Mouse (Mus musculus) heart, embryonic 12.5 days (tissue): ENCODE results near the gene Birc5. TPM values are rescaled to one million over a fixed set of nuclear protein-coding genes. Genes with fewer than 3 reads are reported as not detected.

Source experiments
- ATAC-seq: fragments of 200-750 bp; cut with Nextera tagmentation; 2 replicates; pipeline ENCODE4 v1.8.0; 2017; ENCODE audit warnings: moderate TSS enrichment, moderate library complexity; ENCODE audit not compliant: insufficient number of reproducible peaks, low FRiP score
- H3K27ac ChIP-seq: fragments of 300-500 bp; sonication (generic); 2 replicates; pipeline ENCODE4 v1.5.1; 2016; ENCODE audit warnings: mild to moderate bottlenecking, moderate library complexity; ENCODE audit not compliant: poor library complexity, severe bottlenecking
- H3K27me3 ChIP-seq: fragments of 300-500 bp; sonication (generic); replicated peaks from 2 replicates; pipeline ENCODE4 v1.6.1; 2016; ENCODE audit warnings: mild to moderate bottlenecking, moderate library complexity
- H3K36me3 ChIP-seq: fragments of 300-500 bp; sonication (generic); 2 replicates; pipeline ENCODE4 v1.6.1; 2016; ENCODE audit warnings: mild to moderate bottlenecking, moderate library complexity
- H3K4me1 ChIP-seq: fragments of 300-500 bp; sonication (generic); replicated peaks from 2 replicates; pipeline ENCODE4 v1.6.1; 2016; ENCODE audit warnings: mild to moderate bottlenecking
- H3K4me2 ChIP-seq: fragments of 300-500 bp; sonication (generic); 2 replicates; pipeline ENCODE4 v1.6.1; 2016; ENCODE audit warnings: mild to moderate bottlenecking, moderate library complexity
- H3K4me3 ChIP-seq: fragments of 300-500 bp; sonication (generic); 2 replicates; pipeline ENCODE4 v1.5.1; 2016; ENCODE audit warnings: mild to moderate bottlenecking
- H3K9ac ChIP-seq: fragments of 300-500 bp; sonication (generic); 2 replicates; pipeline ENCODE4 v1.6.1; 2016; ENCODE audit warnings: mild to moderate bottlenecking, moderate library complexity
- H3K9me3 ChIP-seq: fragments of 300-500 bp; sonication (generic); replicated peaks from 2 replicates; pipeline ENCODE4 v1.6.1; 2016; ENCODE audit warnings: mild to moderate bottlenecking, moderate library complexity
- WGBS: fragments of 180-500 bp; shearing (Covaris S2); methylation state at CpG from one replicate; pipeline ENCODE4 v1.1.7; 2016; 5-methylcytosine and 5-hydroxymethylcytosine counted together
- polyA plus RNA-seq: library from polyadenylated mRNA; unstranded; fragments of >200 nt; fragmentation: Nextera tagmentation; extraction: Ambion mirVana; gene quantifications from 2 replicates; pipeline ENCODE4 v1.2.1, GENCODE M21; 2016

Birc5 gene
- polyA plus RNA-seq, 1 experiment from 2014 or later = 250 TPM

DNA sequence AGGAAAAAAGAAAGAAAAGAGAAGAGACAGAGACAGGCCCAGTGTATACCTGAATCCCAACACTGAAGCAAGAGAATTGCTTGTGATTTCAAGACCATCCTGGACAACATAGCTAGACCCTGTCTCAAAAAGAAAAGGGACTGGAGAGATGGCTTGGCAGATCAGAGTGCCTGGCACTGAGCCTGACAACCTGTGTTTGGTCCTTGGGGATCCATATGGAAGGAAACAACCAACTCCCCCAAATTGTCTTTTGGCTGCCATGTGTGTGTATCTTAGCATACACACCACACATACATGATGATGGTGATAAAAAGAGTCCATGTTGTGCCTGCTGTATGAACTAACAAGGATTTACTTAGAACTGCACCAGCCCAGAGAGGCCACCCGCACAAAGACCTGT is 10.0 kb upstream of the Birc5 start:
- no peak overlapping the region for H3K9ac ChIP-seq
- no peak overlapping the region for H3K4me2 ChIP-seq
- no peak overlapping the region; the same call in 1 of the 2 replicates for H3K27ac ChIP-seq
- 79% methylated on average over 1 of the region's 1 CpGs for WGBS
- no peak overlapping the region for H3K4me3 ChIP-seq
- H3K36me3 ChIP-seq = no peaks in the 10 kb centered on the region
- H3K27me3 ChIP-seq = no peaks in the 10 kb centered on the region
- H3K4me1 ChIP-seq = peaks cover 29% of the 10 kb centered on the region
- no peaks in the 10 kb centered on the region for H3K9me3 ChIP-seq
- ATAC-seq = no peak

DNA sequence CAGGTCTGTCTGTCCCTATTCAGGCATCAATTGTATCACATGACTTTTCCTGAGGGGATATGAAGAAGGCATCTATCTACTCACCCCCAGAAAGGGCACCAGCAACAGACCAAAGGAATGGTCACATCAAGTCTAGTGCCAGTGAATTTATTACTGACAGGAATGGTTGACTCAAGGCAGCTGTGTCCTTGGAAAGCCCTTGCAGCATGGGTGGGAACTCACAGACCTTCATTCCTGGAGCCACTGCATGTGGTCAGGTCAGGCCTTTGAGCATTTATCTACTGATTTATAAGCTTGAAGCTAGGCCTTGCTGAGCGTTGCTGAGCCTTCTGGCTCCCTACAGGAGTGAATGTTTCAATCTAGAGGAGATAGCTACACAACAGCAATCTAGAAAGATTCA is 8.1 kb upstream of the Birc5 start:
- Histone ChIP-seq H3K27ac (no peak overlapping the region), H3K36me3 (no peaks in the 10 kb centered on the region), H3K9ac (no peak overlapping the region)

DNA sequence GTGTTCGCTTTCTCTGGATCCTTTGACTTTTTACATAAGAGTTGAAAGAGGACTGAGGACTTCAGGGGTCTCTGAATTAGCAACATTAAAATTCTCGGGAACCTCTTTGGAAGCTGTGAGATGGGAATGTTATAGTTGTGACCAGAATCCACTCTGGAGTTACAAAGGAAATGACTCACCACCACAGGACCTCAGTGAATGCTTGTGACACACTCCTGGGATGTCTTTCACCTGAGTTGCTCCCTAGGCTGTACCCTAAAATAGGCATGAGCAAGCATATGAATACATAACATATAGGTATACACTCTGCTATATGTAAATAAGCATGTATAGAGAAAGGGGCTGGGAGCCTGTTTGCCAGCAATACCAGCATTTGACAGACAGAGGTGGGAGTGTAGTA is 5.6 kb upstream of the Birc5 start:
- Histone ChIP-seq H3K27me3 (no peaks in the 10 kb centered on the region), H3K9me3 (no peaks in the 10 kb centered on the region), H3K4me1 (peaks cover 29% of the 10 kb centered on the region), H3K4me2 (no peak overlapping the region), H3K4me3 (no peak overlapping the region), H3K27ac (no peak overlapping the region), H3K9ac (no peak overlapping the region), H3K36me3 (no peaks in the 10 kb centered on the region)
- no peak for ATAC-seq
- 73% methylated on average over 2 of the region's 2 CpGs for WGBS

More for the DNA sequence above, 8.1 kb upstream of the Birc5 start:
- Histone ChIP-seq H3K4me2 (no peak overlapping the region), H3K4me1 (peaks cover 29% of the 10 kb centered on the region), H3K4me3 (no peak overlapping the region), H3K27me3 (no peaks in the 10 kb centered on the region), H3K9me3 (no peaks in the 10 kb centered on the region)
- 46% methylated on average over 1 of the region's 1 CpGs for WGBS
- no peak for ATAC-seq

DNA sequence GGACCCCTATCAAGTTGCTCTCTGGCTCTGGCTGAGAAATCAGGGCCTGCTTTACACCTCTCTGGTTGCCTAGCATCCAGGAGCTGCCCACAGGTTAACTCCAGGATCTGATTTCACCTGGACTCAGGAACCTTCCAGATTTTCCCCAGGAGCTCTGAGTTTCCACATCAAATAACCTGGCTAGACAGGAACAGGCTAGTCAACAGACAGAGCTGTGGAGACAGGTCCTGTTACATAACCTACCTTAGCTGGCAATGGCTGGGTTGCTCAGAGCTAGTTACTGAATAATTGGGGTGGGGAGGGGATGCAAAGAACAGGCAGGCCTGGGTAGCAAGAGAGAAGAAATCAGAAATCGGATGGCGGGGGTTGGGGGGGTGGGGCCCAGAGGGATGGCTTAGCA is 4.1 kb upstream of the Birc5 start:
- H3K9me3 ChIP-seq = no peaks in the 10 kb centered on the region
- no peak overlapping the region for H3K4me3 ChIP-seq
- H3K4me1 ChIP-seq = peaks cover 27% of the 10 kb centered on the region
- H3K27me3 ChIP-seq = no peaks in the 10 kb centered on the region
- 83% methylated on average over 2 of the region's 2 CpGs for WGBS
- no peaks in the 10 kb centered on the region for H3K36me3 ChIP-seq
- no peak overlapping the region for H3K27ac ChIP-seq
- no peak overlapping the region for H3K9ac ChIP-seq
- no peak overlapping the region for H3K4me2 ChIP-seq
- ATAC-seq = no peak

DNA sequence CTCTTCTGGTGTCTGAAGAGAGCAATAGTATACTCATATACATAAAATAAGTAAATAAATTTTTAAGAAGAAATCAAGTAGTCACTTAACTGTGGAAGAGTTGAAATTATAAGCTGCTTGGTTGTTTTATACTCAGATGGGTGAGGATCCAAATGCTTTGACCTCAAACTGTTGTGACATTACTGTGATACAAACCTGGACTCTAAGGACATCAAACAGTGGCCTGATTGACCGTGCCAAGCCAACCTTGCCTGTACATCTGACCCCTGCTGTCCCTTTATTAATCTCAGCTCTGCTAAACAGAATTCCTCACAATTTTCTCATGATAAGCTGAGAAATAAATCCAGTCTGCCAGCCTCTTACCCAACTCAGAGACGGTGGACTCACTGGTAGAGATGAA is 3.4 kb upstream of the Birc5 start:
- peaks cover 28% of the 10 kb centered on the region for H3K4me1 ChIP-seq
- no peak overlapping the region for H3K27ac ChIP-seq
- no peak for ATAC-seq
- H3K9ac ChIP-seq = no peak overlapping the region
- H3K27me3 ChIP-seq = no peaks in the 10 kb centered on the region
- no peak overlapping the region for H3K4me3 ChIP-seq
- 76% methylated on average over 2 of the region's 2 CpGs for WGBS
- H3K9me3 ChIP-seq = no peaks in the 10 kb centered on the region
- no peak overlapping the region for H3K4me2 ChIP-seq
- no peaks in the 10 kb centered on the region for H3K36me3 ChIP-seq

DNA sequence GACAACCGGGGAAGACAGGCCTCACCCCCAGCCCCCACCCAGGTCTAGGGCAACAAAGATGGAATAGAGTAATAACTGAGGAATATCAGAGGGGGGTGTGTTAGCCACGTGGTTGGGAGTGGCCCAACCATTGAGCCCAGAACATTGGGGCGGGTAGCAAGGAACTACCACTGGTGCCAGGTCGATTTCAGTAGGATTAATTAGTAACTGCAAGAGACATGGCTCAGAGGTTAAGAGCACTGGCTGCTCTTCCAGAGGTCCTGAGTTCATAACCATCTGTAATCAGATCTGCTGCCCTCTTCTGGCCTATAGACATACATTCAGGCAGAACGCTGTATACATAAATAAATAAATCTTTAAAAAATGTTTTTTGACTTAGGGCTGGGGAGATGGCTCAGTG is 2.4 kb upstream of the Birc5 start:
- Histone ChIP-seq H3K9ac (no peak overlapping the region), H3K36me3 (peaks cover 5% of the 10 kb centered on the region), H3K27ac (no peak overlapping the region), H3K4me2 (no peak overlapping the region), H3K9me3 (no peaks in the 10 kb centered on the region), H3K27me3 (no peaks in the 10 kb centered on the region), H3K4me1 (peaks cover 27% of the 10 kb centered on the region), H3K4me3 (no peak overlapping the region)
- no peak for ATAC-seq
- 62% methylated on average over 5 of the region's 5 CpGs for WGBS

DNA sequence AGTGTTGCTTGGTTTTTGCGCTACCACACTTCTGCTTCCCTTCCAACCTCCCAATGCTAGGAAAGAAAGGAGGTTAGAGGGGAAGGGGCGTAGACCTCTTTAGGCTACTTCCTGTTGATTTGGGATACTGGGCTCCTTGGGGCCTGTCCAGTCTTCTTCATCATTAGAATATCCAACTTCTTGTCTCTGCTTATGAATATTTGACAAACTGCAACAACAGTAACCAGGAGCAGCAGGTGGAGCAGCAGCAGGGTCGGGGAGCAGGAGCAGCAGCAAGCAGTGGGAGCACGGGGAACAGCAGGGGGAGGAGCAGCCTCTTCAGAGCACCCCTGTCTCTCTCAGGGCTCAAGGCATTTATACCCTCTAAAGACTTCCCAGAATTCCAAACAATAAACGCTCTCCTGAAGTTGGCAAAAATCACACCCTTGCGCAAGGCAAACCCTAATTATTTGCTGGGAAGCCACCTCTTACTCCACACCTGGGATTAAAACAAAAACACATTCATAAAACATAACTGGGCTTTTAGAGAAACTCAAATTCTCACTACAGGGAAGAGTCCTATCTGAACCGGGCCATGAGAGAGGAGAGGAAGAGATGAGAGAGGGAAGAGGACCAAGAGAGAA is 1.3 kb upstream of the Birc5 start:
- WGBS = 74% methylated on average over 7 of the region's 7 CpGs

DNA sequence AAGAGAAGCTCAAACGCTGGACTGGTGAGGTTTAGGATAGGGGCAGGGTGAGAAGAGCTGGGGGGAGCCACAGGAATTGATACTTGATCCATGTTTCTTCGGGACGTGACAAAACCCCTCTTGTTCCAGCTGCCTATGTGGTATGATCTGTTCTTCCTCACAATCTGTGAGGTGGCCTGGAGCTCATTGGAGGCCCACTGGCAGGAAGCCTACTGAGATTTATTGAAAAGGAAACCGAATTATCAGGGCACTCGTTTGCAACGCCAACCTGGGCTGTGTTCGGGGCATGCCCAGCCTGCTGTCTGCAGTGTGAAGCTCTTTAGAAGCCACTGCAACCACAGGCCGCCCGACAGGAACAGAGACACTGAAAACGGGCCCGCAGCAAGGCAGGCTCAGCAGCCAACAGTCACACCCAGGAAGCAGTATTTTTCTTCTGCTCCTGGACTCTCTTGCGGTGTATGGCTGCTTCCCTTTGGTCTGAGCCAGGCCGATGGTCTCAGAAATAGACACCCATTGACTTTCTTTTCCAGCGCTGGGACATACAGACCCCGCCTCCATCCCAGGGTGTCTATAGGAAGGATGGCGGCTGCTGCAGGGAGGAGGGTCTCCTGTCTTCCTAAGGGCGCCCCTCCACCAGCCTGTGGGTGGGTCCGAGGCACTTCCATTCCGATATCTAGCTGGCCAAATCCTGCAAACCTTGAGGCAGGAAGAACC is 623 bp upstream of the Birc5 start:
- H3K4me3 ChIP-seq = peak overlapping the region; percentile 74
- no peaks in the 10 kb centered on the region for H3K9me3 ChIP-seq
- peak overlapping the region; percentile 97 for H3K27ac ChIP-seq
- ATAC-seq = peak; percentile 68
- H3K9ac ChIP-seq = peak overlapping the region; percentile 85
- 8% methylated on average over 19 of the region's 19 CpGs for WGBS
- peaks cover 27% of the 10 kb centered on the region for H3K4me1 ChIP-seq
- peaks cover 23% of the 10 kb centered on the region for H3K36me3 ChIP-seq
- H3K4me2 ChIP-seq = peak overlapping the region; percentile 86
- no peaks in the 10 kb centered on the region for H3K27me3 ChIP-seq

More for the DNA sequence above, 1.3 kb upstream of the Birc5 start:
- no peak for ATAC-seq
- Histone ChIP-seq H3K27me3 (no peaks in the 10 kb centered on the region), H3K9ac (peak overlapping the region; percentile 85), H3K4me1 (peaks cover 27% of the 10 kb centered on the region), H3K4me2 (peak overlapping the region; percentile 86), H3K27ac (peak overlapping the region; percentile 97), H3K9me3 (no peaks in the 10 kb centered on the region), H3K36me3 (peaks cover 15% of the 10 kb centered on the region), H3K4me3 (peak overlapping the region; percentile 74; the same call in 1 of the 2 replicates)

DNA sequence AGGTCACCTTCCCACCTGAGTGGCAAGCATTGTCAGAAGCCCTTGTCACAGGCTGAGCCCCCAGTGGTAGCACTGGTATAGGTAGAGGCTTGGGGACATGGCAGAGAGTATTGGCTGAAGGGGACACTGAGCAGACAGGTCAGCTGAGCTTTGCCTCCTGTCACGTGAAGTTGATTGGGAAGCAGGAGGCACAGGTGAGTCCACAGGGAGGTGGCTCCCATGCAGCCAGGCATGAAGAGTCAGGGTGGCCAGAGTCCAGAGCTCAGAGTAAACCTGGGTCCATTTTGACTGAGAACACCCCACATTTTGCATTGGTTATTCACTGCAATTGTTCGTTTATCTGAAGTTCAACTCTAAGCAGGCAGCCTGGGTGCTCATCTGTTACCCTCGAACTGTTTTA is 3.8 kb downstream of the Birc5 start:
- H3K27ac ChIP-seq = no peak overlapping the region
- 91% methylated on average over 3 of the region's 3 CpGs for WGBS
- H3K4me1 ChIP-seq = peaks cover 23% of the 10 kb centered on the region
- no peaks in the 10 kb centered on the region for H3K27me3 ChIP-seq
- no peak for ATAC-seq
- H3K4me3 ChIP-seq = no peak overlapping the region
- no peak overlapping the region for H3K4me2 ChIP-seq
- no peaks in the 10 kb centered on the region for H3K9me3 ChIP-seq
- no peak overlapping the region for H3K9ac ChIP-seq
- H3K36me3 ChIP-seq = peaks cover 63% of the 10 kb centered on the region

DNA sequence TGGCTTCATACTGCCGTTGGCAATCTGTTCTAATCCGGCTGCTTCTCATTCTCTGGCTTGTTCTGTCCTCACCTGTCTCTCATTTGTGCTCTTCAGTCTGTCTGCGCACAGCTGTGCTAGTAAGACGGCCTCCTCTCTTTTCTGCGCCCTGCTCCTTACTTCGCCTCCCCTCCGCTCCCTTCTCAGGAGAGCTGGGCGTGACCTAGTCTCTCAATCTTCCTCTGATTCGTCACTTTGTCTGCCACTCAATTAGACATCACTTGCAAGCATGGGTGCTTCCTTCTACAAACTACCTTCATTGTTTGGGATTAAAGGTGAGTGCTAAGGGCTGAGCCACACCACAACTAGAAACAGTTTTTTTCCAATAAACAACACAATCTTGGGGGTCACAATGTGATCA is 5.2 kb downstream of the Birc5 start:
- no peak overlapping the region for H3K9ac ChIP-seq
- ATAC-seq = no peak
- peaks cover 65% of the 10 kb centered on the region for H3K36me3 ChIP-seq
- 88% methylated on average over 9 of the region's 9 CpGs for WGBS
- peaks cover 17% of the 10 kb centered on the region for H3K4me1 ChIP-seq
- no peaks in the 10 kb centered on the region for H3K9me3 ChIP-seq
- peaks cover 13% of the 10 kb centered on the region for H3K27me3 ChIP-seq
- H3K4me2 ChIP-seq = no peak overlapping the region
- H3K4me3 ChIP-seq = no peak overlapping the region
- no peak overlapping the region for H3K27ac ChIP-seq

DNA sequence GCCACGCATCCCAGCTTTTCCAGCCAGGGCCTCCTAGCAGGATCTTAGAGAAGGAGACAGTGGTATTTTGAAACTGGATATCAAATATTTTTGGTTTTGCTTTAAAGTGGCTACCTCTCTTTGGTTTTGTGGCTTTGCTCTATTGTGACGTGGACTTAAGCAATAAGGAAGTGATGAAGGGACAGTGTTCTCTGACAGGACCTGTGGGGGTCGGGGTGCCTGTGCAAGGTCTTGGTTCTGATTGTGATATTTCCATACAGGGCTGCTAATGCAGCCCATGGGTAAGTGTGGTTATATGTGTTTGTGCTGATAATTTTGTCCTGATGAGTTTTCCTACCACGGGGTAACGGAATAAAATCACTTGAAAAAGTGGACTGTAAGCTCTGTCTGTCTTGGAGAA is 6.3 kb downstream of the Birc5 start:
- no peak for ATAC-seq
- Histone ChIP-seq H3K9ac (no peak overlapping the region), H3K27ac (no peak overlapping the region), H3K36me3 (peaks cover 65% of the 10 kb centered on the region), H3K4me3 (no peak overlapping the region), H3K4me1 (peaks cover 12% of the 10 kb centered on the region), H3K27me3 (peaks cover 24% of the 10 kb centered on the region), H3K9me3 (no peaks in the 10 kb centered on the region), H3K4me2 (no peak overlapping the region)
- 93% methylated on average over 5 of the region's 5 CpGs for WGBS
